Mouse (Mus musculus) midbrain, postnatal 0 days (tissue): ENCODE measurements around the gene Prol1. TPM values are rescaled to one million over a fixed set of nuclear protein-coding genes. Genes with fewer than 3 reads are reported as not detected.
"Not testable (repeated sequence)": the region's sequence is repeated elsewhere in the genome, so short reads cannot be mapped to it uniquely, and the experiment has no call there.

Experiments used
- ATAC-seq: fragments of 200-750 bp; cut with Nextera tagmentation; 2 replicates; pipeline ENCODE4 v1.8.0; 2017; ENCODE audit warnings: moderate number of reproducible peaks, mild to moderate bottlenecking, moderate TSS enrichment, moderate library complexity; ENCODE audit not compliant: low FRiP score
- DNase-seq: peaks from one replicate; pipeline ENCODE4 v3.0.0-alpha.2; 2015; ENCODE audit warnings: low spot score
- H3K27ac ChIP-seq: fragments of 300-500 bp; sonication (generic); 2 replicates; pipeline ENCODE4 v1.5.1; 2014; ENCODE audit warnings: low read depth, mild to moderate bottlenecking, low read length, mixed read lengths
- H3K27me3 ChIP-seq: fragments of 300-500 bp; sonication (generic); 2 replicates; pipeline ENCODE4 v1.6.1; 2014; ENCODE audit warnings: low read length, control low read depth, mixed read lengths; ENCODE audit not compliant: insufficient read depth
- H3K36me3 ChIP-seq: fragments of 300-500 bp; sonication (generic); 2 replicates; pipeline ENCODE4 v1.6.1; 2014; ENCODE audit warnings: low read length, control low read depth, mixed read lengths; ENCODE audit not compliant: insufficient read depth
- H3K4me1 ChIP-seq: fragments of 300-500 bp; sonication (generic); 2 replicates; pipeline ENCODE4 v1.6.1; 2014; ENCODE audit warnings: mild to moderate bottlenecking, control low read depth, antibody characterized with exemption, low read length, mixed read lengths; ENCODE audit not compliant: insufficient read depth
- H3K4me2 ChIP-seq: fragments of 300-500 bp; sonication (generic); 2 replicates; pipeline ENCODE4 v1.6.1; 2014; ENCODE audit warnings: low read depth, mild to moderate bottlenecking, low read length, mixed read lengths; ENCODE audit not compliant: poor library complexity, severe bottlenecking
- H3K4me3 ChIP-seq: fragments of 300-500 bp; sonication (generic); 2 replicates; pipeline ENCODE4 v1.5.1; 2014; ENCODE audit warnings: low read depth, mild to moderate bottlenecking, low read length, moderate library complexity
- H3K9ac ChIP-seq: fragments of 300-500 bp; sonication (generic); replicated peaks from 2 replicates; pipeline ENCODE4 v1.6.1; 2014; ENCODE audit warnings: mild to moderate bottlenecking, low read length, moderate library complexity, mixed read lengths; ENCODE audit not compliant: poor library complexity, severe bottlenecking
- H3K9me3 ChIP-seq: fragments of 300-500 bp; sonication (generic); 2 replicates; pipeline ENCODE4 v1.6.1; 2016; ENCODE audit warnings: low read length, control low read depth
- CTCF ChIP-seq: IDR thresholded peaks from 2 replicates; pipeline ENCODE4 v1.5.1; 2016; ENCODE audit warnings: antibody characterized with exemption, mild to moderate bottlenecking
- WGBS: fragments of 180-500 bp; shearing (Covaris S2); extraction: QIAGEN DNeasy Blood & Tissue Kit; methylation state at CpG from one replicate; pipeline ENCODE4 v1.1.7; 2014; 5-methylcytosine and 5-hydroxymethylcytosine counted together
- polyA plus RNA-seq: library from polyadenylated mRNA; unstranded; fragments of >200 nt; fragmentation: Nextera tagmentation; extraction: Ambion mirVana; gene quantifications from 2 replicates; pipeline ENCODE4 v1.2.1, GENCODE M21; 2015
- total RNA-seq: library from RNA; depleted of rRNA; stranded (reverse); fragments of >200 nt; gene quantifications from 2 replicates; pipeline ENCODE4 v1.2.3, GENCODE M21; 2014; rRNA removed

Gene Prol1
- total RNA-seq (not detected in 2 replicates), polyA plus RNA-seq (not detected in 2 replicates)

GRCm38 (mm10) chr5:88317012-88317411 is at the start of gene Prol1:
Gene Prol1, plus strand, starts transcription at chr5:88317312.
- Histone ChIP-seq H3K4me2 (no peak within 1 kb of the TSS), H3K4me3 (no peak within 1 kb of the TSS), H3K4me1 (no peaks in the 10 kb centered on the region), H3K9ac (no peak within 1 kb of the TSS), H3K36me3 (no peaks in the 10 kb centered on the region), H3K9me3 (no peaks in the 10 kb centered on the region), H3K27ac (no peak within 1 kb of the TSS), H3K27me3 (no peaks in the 10 kb centered on the region)
- 94% methylated on average over 1 of the region's 1 CpGs for WGBS
- DNase-seq (no peak), ATAC-seq (no peak)
- TF ChIP-seq CTCF = no peak

GRCm38 (mm10) chr5:88268619-88269018 is 48.5 kb upstream of the Prol1 start, which contains the start of gene Gm7714:
Gene Gm7714, plus strand, starts transcription at chr5:88268919.
- Histone ChIP-seq H3K27ac (no peak within 1 kb of the TSS), H3K4me3 (no peak within 1 kb of the TSS), H3K27me3 (no peaks in the 10 kb centered on the region), H3K4me1 (no peaks in the 10 kb centered on the region), H3K36me3 (no peaks in the 10 kb centered on the region), H3K9ac (no peak within 1 kb of the TSS), H3K9me3 (no peaks in the 10 kb centered on the region), H3K4me2 (no peak within 1 kb of the TSS)
- TF ChIP-seq CTCF = no peak
- ATAC-seq (no peak), DNase-seq (no peak)
- WGBS = 84% methylated on average over 1 of the region's 1 CpGs

- not testable (repeated sequence) for H3K4me2 ChIP-seq, H3K9me3 ChIP-seq, H3K27ac ChIP-seq, H3K36me3 ChIP-seq, ATAC-seq, DNase-seq, H3K9ac ChIP-seq, H3K4me3 ChIP-seq, H3K27me3 ChIP-seq, H3K4me1 ChIP-seq
- 65% methylated on average over 3 of the region's 3 CpGs for WGBS
These were observed 5.8 kb upstream of the Prol1 start for GRCm38 (mm10) chr5:88311307-88311706.

GRCm38 (mm10) chr5:88348533-88348932 is 31.4 kb downstream of the Prol1 start:
- H3K9ac ChIP-seq, DNase-seq, H3K4me2 ChIP-seq, H3K36me3 ChIP-seq, H3K9me3 ChIP-seq, H3K27me3 ChIP-seq, H3K27ac ChIP-seq, H3K4me1 ChIP-seq, ATAC-seq, H3K4me3 ChIP-seq: not testable (repeated sequence)
- WGBS = 44% methylated on average over 2 of the region's 2 CpGs

- Histone ChIP-seq H3K36me3 (no peaks in the 10 kb centered on the region), H3K27ac (no peak overlapping the region), H3K4me3 (no peak overlapping the region), H3K4me2 (no peak overlapping the region), H3K9me3 (no peaks in the 10 kb centered on the region), H3K4me1 (no peaks in the 10 kb centered on the region), H3K9ac (no peak overlapping the region), H3K27me3 (no peaks in the 10 kb centered on the region)
- peak; percentile 66 for TF ChIP-seq CTCF
- DNase-seq (peak; percentile 13), ATAC-seq (no peak)
- WGBS = 7% methylated on average over 5 of the region's 5 CpGs
These were observed 47.7 kb downstream of the Prol1 start for GRCm38 (mm10) chr5:88364768-88365167.

GRCm38 (mm10) chr5:88366886-88367285 is 49.8 kb downstream of the Prol1 start:
- Histone ChIP-seq H3K4me3 (no peak overlapping the region), H3K9ac (no peak overlapping the region), H3K27me3 (no peaks in the 10 kb centered on the region), H3K36me3 (no peaks in the 10 kb centered on the region), H3K4me2 (no peak overlapping the region), H3K9me3 (no peaks in the 10 kb centered on the region), H3K4me1 (no peaks in the 10 kb centered on the region), H3K27ac (no peak overlapping the region)
- DNase-seq (no peak), ATAC-seq (no peak)
- WGBS = 75% methylated on average over 1 of the region's 1 CpGs
- TF ChIP-seq CTCF = no peak
